Mouse (Mus musculus) naive thymus-derived CD4-positive, alpha-beta T cell, adult 2 months (primary cell): ENCODE measurements around the gene Fam189a1.

Experiments
- DNase-seq: peaks from one replicate; pipeline ENCODE4 v3.0.0-alpha.2; 2011; ENCODE audit warnings: low read depth

Fam189a1 gene

DNA sequence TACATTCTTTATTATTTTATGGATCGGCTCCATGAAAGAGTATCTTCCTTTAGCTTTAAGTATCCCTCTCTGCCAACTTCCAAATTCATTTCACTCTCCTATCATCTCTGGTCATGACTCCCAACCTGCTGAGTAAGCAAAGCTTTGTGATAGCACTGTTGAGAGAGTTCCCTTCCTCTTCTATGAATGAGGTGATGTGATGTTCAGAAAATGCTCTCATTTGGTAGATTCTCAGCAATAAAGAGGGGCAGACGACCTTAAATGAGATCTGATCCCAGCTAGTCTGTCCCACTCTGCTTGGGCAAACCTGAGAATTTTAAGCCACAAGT is 205.6 kb downstream of the Fam189a1 start:
- DNase-seq: no peak

DNA sequence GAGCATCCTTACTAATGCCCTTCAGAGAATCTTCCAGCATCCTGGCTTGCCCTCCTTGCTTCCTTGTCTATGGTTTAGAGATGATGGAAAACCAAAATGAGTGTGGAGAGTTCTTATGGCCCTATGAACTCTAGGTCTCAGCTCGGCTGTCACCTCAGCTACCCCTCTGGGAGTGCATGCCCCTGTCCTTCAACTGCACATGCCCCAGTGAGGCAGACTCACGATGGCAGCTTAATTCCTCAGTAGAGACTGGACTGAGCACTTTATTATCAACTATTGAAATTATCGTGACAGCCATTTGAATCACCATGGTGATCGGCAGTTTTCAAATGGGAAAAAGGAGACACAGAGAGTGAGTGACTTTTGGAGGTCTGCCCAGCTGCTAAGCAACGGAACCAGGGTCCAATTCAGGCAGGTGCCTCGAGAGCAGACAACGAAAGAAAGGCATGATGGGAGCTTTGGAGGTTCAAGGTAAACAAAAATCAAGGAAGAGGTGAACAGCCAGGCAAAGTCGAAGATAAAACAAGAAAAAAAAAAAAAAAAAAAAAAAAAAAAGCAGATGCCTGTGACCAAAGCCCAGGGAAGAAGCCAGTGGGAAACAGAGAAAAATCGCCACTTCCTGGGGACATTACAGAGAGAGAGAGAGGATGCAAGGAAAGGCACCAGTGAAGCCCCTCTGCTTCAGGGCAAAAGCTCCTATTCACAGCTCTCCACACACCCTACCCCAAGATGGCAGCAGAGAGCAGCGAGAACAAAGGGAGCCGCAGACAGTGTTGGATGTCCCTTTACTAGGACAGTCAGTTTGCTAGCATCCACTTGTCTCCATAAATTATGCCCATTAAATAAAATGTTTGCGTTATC is 206.2 kb downstream of the Fam189a1 start:
- peak; percentile 26 for DNase-seq

DNA sequence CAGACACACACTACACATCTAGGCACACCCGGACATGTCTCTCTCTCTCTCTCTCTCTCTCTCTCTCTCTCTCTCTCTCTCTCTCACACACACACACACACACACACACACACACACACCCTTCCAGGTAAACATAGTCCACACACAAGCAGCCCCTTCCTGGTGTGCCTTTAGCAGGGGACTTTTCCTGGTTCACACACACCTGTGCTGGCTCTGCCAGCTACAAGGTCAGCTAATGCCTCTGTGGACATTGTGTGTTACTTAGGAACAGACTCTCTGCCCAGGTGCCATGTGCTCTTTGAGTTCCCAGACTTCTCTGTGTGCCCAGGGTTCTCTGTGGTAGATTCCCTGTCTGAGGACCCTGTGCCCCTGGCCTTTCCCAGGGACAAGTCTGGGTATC is 206.9 kb downstream of the Fam189a1 start:
- DNase-seq: no peak

DNA sequence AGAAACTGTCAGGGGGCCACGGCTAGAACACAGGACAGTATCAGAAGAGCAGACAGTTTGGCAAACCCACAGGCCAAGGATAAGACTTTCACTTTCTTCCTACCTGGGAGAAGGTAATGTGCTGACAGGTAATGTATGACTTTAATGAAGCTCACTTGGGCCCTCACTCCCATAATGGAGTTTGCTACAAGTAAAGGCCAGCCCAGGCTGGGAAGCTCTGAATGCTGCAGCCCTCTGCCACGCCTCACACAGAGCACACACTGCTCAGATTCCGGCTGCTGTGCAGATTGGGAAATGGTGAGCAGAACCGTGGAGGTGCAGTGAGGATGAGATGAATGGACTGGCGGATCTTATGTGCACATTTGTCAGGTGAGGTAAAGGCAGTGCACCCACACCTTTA is 211.7 kb downstream of the Fam189a1 start:
- DNase-seq: no peak

DNA sequence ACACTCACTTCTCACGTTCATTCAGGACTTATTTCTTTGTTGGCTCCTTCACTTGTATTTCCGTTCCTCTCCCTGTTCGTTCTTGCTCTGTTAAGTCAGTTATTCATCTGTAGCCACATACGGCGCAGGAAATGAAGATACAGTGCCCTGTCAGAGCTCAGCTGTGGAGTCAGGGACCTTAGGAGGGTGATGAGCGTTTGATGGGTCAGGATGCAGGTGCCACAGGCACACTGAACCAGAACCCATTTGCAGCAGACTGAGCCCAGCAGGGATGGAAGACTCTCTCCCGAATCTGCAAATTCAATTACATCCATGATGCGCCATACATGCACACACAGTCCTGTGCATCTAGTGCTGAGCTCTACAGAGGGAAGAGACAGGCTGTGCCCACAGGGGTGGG is 212.2 kb downstream of the Fam189a1 start:
- DNase-seq: no peak

DNA sequence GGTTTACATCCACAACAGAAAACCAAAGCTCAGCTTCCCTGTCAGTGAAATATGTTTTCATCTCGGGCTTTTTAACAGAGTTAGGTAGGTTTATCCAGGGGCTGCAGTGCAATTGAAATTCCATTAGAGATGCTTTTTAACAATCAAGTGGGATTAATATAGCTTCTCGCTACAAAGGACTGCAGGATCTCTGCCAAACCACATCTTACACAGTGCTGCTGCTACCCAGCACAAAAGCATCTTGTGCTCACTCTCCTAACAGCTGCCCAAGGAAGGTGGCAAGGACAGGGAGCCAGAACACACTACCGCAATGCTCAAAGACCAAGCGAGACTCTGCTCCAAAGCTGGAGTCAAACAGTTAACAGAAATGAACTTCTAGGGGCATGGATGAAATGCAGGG is 219.4 kb downstream of the Fam189a1 start:
- DNase-seq: no peak

DNA sequence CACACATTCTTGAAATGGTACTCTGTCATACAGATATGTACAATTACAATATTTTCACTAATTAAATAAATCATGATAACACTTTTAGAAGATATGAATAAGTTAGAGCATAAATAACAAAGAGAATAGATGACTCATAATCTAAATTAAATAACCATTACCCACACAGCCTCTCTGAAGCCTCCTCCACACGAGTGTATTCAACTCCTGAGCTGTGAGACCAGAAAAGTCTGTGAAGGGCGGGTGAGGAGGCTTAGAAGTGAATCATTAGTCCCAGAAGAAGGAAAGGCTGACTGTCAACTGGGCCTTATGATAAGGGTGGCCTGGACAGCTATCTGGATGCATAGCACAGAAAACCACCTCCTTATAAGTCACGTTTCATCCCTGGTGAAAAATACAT is 222.3 kb downstream of the Fam189a1 start:
- no peak for DNase-seq

DNA sequence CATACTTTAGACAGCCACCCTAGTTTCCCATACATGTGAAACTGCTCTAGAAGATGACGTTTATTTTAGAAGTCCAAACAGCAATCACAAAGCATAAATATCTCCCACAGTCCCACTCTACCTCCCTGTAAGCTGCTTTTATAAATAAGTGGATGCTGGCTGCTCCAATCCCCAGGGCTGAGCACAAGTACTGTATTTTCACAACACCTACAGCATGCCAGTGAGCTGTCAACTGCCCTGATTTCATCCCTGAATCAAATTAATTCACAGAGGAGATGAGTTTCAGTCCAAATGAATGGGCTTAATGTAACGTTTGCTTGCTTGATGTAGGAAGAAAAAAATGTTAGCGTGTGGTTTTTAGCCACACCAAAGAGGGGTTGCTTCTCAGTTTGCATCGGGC is 225.4 kb downstream of the Fam189a1 start:
- no peak for DNase-seq

DNA sequence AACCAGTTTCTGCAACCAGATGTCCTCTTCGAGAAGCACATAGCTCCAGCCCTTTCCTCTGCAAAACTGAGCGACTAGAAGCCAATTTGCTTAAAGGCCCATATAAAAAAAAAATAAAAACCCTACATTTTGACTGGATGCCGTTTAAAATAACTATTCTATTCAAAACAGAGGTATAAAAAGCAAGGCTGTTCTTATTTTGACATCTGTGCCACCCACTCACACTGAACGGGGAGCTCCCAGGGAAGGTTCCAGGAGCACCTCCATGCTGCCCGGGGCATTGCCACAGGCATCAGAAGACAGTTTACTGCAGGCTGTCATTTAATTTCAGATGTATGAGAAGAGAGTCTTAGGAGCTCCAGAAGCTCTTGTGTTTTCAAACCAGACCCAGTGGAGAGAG is 232.5 kb downstream of the Fam189a1 start:
- no peak for DNase-seq

DNA sequence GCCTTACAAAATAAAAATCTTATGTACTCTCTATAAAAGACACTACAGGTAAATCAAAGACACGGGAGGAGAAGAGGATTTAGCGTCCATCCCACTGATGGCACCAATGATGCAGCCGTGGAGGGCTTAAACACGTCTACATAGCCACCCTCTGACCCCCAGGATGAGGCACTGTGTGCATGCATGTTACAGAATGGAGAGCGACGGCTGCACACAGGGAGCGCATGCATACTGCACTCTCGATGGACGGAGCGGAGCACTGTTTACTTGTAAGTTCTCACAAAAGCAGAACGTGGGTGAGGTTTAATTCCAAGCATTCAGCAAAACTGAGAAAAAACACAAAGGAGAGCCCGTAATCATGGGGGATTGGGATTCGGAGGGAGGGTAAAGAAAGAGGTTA is 235.2 kb downstream of the Fam189a1 start:
- DNase-seq: no peak

DNA sequence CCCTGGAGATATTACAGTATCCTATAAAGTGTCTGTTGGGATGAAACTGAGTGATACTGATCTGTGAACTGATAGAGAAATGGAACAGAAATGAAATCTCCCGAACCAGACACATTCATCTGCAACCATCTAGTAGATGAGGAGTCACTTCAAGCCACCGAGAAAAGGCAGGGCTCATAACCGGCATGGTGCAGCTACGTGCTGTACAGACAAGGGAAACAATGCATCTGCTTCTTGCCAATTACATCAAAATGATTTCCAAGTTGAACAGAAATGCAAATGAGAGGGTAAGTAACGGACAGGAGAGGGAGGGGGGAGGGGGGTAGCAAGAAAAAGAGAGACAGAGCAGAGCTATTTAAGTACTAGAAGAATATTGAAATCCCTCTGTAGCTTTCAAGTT is 235.6 kb downstream of the Fam189a1 start:
- DNase-seq: no peak

DNA sequence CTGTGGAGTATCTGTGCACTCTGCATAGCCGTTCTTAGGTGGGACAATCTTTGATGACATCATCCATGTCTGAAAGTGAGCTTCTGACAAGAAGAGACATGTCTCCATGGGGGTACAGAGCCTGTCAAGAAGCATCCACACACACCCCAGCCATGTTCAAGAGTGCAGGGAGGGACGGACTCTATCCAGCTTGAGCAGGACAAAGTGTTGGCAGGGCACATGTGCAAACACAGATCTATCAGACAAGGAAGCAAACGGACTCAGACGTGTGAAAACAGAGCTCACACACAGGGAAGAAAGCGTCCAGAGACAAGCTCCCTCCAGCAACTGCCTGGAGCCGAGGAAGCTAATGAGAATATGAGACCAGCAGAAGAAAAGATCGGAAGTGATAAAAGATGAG is 239.7 kb downstream of the Fam189a1 start:
- no peak for DNase-seq

DNA sequence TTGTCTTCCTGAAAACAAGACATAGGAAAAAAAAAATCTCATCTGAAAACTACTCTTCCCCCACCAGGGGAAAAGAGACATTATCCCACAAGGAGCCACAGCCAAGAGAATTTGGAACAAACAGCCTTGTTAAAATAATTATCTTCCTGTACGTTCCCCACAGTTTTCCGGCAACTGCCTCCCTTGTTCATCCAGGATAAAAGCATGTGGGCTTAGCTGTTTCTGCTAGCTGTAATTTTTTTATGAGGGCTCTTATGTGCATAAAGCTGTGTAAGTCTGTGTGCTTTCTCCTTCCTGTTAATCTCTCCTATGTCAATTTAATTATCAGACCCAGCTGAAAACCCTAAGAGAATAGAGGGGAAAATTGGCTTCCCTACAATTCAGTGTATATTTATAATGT is 241.2 kb downstream of the Fam189a1 start:
- no peak for DNase-seq

DNA sequence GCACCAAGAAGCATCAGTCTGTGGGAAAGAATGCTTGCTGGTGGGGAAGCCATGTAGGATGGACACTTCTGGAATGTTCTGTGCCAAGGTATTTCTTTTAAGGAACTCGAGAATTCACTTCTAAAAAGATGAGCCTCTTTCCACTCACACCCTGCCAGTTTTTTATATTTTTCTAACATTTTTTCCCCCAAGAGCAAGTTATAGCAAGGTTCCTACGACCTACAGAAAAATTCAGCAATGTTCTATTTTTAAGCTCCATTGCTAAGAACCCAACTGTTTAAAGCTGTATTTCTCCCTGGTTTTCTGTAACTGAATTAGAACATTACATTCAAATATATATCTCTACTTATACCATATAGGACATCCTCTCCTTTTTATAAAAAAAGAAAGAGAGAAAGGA is 244.4 kb downstream of the Fam189a1 start:
- no peak for DNase-seq

DNA sequence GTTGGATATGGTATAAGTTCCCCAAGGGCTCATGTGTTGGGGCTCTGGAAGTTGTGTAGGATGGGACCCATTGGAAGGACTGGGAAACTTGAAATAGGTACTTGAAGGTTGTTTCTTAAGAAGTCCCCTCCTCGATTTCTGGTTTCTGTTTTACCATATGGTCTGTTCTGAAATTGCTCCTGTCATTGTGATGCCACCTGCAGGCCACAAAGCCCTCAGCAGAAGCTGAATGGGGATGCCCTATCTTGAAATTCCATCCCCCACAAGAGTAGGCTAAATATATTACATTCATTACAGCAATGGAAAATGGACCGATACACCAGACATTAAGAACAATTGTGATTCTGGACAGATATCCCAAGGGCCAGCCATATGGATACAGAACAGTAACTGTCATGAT is 246.2 kb downstream of the Fam189a1 start:
- DNase-seq: no peak

DNA sequence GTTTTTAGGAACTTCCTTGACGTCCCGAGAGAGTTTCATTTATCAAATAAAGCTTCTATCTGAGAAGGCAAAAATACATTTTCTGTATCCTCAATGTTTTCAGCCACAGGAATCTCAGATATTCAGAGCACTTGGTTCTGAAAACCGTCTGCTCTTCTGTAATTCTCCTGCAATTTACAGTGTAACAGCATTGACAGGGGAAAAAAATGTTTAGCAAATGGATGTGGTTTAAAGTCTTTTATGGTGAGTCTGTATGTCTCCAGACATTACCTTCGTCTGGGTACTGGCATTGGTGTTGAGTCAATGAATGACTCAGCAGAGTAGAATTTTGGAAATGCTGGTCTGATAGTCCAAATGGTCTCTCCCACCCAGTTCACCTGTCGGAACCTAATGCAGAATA is 249.4 kb downstream of the Fam189a1 start:
- no peak for DNase-seq

DNA sequence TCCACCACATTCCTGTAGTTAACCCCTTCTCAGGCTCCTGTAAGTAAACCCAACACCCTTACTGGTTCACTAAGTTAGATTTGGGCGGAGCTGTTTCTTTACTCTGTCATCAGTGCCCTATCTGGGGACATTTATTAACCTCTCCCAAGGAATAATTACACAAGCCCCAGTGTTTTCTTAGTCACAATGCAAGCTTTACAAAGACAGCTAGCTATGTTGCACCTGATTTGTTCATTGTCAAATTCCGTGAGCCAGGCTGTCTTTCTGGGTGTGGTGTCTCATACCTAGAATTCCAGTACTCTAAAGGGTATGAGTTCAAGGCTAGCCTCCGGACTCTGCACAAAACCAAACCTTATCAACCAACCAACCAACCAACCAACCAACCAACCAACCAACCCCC is 250.9 kb downstream of the Fam189a1 start:
- DNase-seq: no peak

DNA sequence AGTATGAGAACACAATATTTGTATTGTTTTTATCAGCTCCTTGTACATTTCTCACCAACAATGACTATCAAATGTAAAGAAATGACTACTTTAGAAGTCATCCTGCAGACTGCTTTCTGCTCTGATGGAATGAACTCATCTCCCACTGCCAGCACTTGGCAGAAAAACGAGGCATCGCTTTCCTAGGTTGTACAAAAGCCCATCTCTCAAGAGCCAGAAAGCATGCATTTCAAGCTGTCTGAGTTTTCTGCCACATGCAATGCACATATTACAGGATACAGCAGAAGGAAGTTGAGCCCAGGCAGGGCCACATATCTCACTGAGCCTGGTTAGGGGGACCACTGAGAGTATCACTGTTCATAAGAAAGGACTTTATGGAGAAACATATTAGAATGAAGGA is 256.1 kb downstream of the Fam189a1 start:
- DNase-seq: no peak

DNA sequence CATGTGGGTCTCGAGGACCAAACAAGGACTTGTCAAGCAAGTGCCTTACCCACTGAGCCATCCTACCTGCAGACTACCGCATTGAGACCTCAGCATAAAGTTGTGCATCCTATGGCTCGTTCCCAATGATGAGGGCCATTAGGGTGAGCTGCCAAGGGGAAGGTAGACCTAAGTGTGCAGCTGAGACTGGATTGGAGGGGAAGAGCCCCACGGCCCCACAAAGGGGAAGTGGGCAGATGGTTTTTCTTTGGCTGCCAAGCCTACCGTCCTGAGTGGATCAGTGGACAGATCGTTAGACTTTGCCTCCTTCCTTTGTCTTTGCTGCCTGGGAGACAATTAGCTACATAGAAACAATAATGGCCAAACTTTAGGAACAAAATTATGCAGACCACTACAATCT is 259.8 kb downstream of the Fam189a1 start:
- no peak for DNase-seq

DNA sequence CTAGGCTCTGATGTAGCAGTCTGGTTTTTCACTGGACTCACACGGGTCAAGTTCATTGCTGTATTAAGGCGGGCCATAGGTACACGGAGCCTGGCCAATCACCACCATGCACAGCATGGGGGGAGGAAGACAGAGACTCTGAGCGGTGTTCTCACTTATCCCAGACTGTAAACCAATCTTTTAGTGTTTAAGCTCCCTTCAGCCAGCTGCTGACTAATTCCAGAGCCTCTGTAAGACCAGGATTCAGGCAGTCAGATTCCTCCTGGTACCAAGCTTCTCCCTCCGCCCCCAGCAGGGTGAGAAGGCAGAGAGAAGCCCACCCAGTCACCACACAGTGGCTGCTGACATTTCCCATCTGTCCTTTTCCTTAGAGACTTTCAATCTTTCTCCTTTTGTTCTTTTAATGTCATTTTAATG is 260.7 kb downstream of the Fam189a1 start:
- no peak for DNase-seq

DNA sequence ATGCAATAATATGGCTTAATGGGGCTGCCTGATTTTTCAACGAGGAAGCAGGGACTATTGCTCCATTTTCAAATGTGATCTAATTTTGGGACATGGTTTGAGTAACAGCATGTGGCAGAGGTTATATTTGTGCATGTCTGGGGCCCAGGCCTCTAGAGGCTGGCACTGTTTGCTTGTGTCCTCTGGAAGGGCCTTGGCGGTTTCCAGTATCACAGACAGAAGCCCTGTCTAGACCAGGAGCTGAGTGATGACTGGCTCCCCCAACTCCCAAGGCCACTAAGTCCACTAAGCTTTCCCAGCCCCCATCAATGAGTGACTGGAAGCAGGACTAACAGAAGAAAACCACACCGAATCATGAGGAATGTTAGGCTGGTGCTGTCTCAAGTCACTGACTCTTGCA is 265.2 kb downstream of the Fam189a1 start:
- no peak for DNase-seq

DNA sequence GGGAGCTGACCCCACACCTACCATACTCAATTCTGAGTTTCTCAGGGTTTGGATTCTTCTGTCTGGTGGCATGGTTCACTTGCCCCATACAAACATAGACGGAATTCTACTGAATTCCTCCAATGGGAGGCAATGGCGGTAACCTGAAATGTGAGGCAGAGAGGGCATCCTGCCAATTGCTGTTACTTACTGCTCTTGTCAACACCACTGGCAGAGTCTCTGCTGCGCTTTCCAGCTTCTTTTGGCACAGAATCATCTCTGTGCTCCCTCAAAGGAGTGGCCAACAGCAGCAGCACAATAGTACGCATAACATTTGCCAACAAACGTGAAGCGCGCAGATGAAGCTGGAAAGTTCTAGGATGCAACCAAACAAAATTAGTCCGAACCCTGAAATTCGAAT is 266.5 kb downstream of the Fam189a1 start:
- DNase-seq: no peak

DNA sequence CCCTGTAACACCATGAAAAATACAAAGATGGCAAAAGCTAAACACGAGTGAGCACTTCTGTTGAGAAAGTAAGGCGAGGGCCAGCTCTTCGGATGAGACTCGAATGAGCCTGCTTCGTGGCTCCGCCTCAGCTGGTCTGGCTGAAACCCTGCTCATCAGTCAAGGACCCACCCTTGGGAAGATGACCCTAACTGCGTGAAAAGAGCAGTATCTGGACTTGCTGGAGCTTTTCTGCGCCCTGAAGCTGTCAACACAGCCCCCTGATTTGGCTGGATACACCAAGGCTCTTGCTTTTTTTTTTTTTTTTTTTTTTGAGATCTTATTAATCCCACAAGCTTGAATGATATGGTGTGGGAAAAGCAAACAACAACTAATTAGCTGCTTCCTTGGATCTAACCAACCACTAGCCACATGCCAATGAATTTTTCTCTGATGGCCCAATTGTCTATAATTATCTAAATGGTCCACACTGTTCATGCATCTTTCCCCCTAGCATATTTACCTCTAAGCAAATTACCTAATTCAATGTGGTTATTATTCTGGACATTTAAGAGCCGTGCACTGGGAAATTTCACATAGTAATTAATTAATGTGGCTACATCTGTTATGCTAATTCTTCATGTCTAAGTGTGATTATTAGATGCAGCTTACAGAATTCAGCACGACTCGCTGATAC is 272.0 kb downstream of the Fam189a1 start:
- no peak for DNase-seq

DNA sequence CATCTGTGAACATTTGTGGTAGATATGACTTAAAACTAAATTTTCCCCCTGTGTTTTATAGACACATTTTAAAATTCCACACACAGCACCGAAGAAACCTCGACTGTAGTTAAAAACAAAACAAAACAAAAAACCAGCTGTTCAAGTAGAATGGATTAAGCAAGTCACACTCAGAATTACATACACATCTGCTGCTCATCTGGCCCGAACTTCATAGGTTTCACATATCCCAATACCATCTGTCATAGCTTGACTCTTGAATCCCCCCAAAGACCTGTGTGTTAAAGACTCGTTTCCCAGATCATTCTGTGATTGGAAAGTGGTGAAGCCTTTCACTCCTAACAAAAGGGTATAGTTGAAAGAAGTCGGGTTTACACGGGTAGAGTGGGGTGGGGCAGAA is 274.1 kb downstream of the Fam189a1 start:
- DNase-seq: no peak
